Mouse (Mus musculus) spleen, adult 2 months (tissue): ENCODE results near the gene Psmc1. TPM values are rescaled to one million over a fixed set of nuclear protein-coding genes. Genes with fewer than 3 reads are reported as not detected.

ENCODE experiments used
- DNase-seq, 2 experiments: peaks; one replicate each; pipeline versions ENCODE4 v3.0.0 to v3.0.0-alpha.2; 2012 to 2021; ENCODE audit warnings: low spot score in 2 of 2, low read depth in 1 of 2
- H3K27ac ChIP-seq: fragments of 200-500 bp; 2 replicates; pipeline ENCODE4 v1.5.1; 2012; ENCODE audit warnings: low read length, inconsistent platforms; ENCODE audit not compliant: insufficient read depth
- H3K27me3 ChIP-seq: fragments of 200-500 bp; 2 replicates; pipeline ENCODE4 v1.6.1; 2012; ENCODE audit warnings: mild to moderate bottlenecking, moderate library complexity, low read length, inconsistent platforms; ENCODE audit not compliant: control insufficient read depth, insufficient read depth
- H3K36me3 ChIP-seq: fragments of 200-500 bp; 2 replicates; pipeline ENCODE4 v1.6.1; 2012; ENCODE audit warnings: mild to moderate bottlenecking, low read length, inconsistent platforms; ENCODE audit not compliant: control insufficient read depth, insufficient read depth
- H3K4me1 ChIP-seq: fragments of 200-500 bp; 2 replicates; pipeline ENCODE4 v1.6.1; 2011; ENCODE audit warnings: inconsistent platforms; ENCODE audit not compliant: control insufficient read depth, insufficient read depth, insufficient read length
- H3K4me3 ChIP-seq: fragments of 200-500 bp; 2 replicates; pipeline ENCODE4 v1.5.1; 2011; ENCODE audit warnings: mild to moderate bottlenecking, inconsistent platforms; ENCODE audit not compliant: insufficient read depth, insufficient read length; ENCODE audit errors: extremely low read depth
- CTCF ChIP-seq: fragments of 200-500 bp; IDR thresholded peaks from 2 replicates; pipeline ENCODE4 v1.5.1; 2011; ENCODE audit warnings: mild to moderate bottlenecking, inconsistent platforms; ENCODE audit not compliant: insufficient read depth, insufficient read length, insufficient replicate concordance; ENCODE audit errors: extremely low read depth
- POLR2A ChIP-seq: fragments of 200-500 bp; IDR thresholded peaks from 2 replicates; pipeline ENCODE4 v1.6.1; 2011; ENCODE audit warnings: low read depth, low read length, inconsistent platforms
- WGBS: fragments of 180-500 bp; shearing (Covaris S2); methylation state at CpG from one replicate; pipeline ENCODE4 v1.1.7; 2018; 5-methylcytosine and 5-hydroxymethylcytosine counted together
- polyA plus RNA-seq: library from polyadenylated mRNA; depleted of rRNA; stranded (reverse); fragments of >200 nt; gene quantifications from 2 replicates; pipeline ENCODE4 v1.2.3, GENCODE M21; 2012

Psmc1 gene
- polyA plus RNA-seq, 1 experiment: 17.7 TPM

DNA sequence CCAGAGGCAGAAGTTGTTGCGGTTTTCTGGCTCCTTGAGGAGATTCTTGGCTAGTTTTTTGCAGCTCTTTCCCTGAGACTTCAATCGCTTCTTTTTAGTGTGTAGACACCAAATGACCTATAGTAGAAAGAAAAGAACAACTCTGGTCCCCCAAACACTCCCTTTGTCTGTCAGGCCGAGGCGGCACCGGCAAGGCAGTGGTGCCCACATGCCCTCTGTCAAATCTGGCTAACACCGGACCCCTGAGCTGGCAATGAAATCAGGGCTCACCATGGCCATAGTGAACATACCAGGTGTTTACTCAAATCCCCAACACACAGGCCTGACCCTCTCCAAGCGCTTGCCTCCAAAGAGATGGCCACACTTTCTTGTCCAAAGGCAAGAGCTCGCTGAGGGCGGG lies 21.2 kb downstream of the Psmc1 start:
- H3K27ac ChIP-seq: no peak overlapping the region
- no peak for DNase-seq
- peaks cover 31% of the 10 kb centered on the region for H3K36me3 ChIP-seq
- 95% methylated on average over 9 of the region's 9 CpGs for WGBS
- H3K27me3 ChIP-seq: no peaks in the 10 kb centered on the region
- TF ChIP-seq POLR2A (no peak), CTCF (no peak)
- no peak overlapping the region for H3K4me3 ChIP-seq
- 0 out of 2 replicates have a peak, but pooled peaks cover 2% of the 10 kb centered on the region for H3K4me1 ChIP-seq

DNA sequence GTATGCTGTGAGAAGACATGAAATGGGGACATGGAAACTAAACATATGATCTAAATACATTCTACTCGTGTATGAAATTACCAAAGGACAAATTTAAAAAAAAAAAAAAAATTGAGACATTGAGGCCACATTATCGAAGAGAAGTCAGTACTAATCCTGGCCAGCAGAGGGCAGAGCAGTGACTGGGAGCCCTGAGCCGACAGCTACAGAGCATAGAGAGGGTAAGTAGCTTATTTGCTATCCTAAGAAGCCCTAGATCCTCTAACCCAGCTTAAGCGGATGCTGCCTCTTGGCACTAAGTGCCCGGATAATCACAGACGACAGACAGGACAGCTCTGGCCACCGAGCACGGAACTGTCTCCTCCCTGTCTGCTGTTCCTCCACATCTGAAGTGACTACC lies 21.7 kb downstream of the Psmc1 start:
- WGBS: 43% methylated on average over 8 of the region's 8 CpGs
- H3K4me3 ChIP-seq: no peak overlapping the region
- 0 out of 2 replicates have a peak, but pooled peaks cover 2% of the 10 kb centered on the region for H3K4me1 ChIP-seq
- peaks cover 33% of the 10 kb centered on the region for H3K36me3 ChIP-seq
- no peak overlapping the region for H3K27ac ChIP-seq
- DNase-seq: peak; percentile 49 to 60
- H3K27me3 ChIP-seq: no peaks in the 10 kb centered on the region
- TF ChIP-seq POLR2A: no peak
- TF ChIP-seq CTCF: peak; percentile 72; the same call in 1 of the 2 replicates

DNA sequence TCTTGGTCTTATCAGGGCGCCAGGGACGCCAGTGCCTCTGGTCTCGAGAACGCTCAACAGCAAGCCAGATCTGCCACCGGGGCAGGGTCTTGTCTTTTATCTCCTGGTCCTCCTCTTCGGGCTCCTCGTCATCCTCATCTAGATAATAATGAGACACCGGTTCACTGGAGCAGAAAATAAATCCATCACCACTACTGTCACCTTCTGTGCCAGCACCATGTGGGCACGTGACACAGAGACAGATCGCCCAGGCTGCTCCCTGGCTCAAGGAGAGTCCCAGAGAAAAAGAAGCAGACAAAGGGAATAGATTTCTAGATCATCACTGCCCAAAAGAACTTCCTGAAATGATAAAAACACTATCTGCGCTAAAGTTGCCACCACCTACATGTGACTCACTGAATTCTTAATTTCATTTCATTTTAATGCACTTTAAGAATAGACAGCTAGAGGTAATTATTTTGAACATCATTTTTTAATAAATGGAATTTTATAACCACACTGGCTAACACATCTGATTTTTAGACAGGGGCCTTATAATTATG lies 24.5 kb downstream of the Psmc1 start:
- Histone ChIP-seq H3K27me3 (no peaks in the 10 kb centered on the region), H3K27ac (no peak overlapping the region), H3K36me3 (peaks cover 43% of the 10 kb centered on the region), H3K4me1 (0 out of 2 replicates have a peak, but pooled peaks cover 2% of the 10 kb centered on the region), H3K4me3 (no peak overlapping the region)
- no peak for DNase-seq
- no peak for TF ChIP-seq POLR2A
- TF ChIP-seq CTCF: no peak
- whole genome bisulfite sequencing: 85% methylated on average over 11 of the region's 11 CpGs

DNA sequence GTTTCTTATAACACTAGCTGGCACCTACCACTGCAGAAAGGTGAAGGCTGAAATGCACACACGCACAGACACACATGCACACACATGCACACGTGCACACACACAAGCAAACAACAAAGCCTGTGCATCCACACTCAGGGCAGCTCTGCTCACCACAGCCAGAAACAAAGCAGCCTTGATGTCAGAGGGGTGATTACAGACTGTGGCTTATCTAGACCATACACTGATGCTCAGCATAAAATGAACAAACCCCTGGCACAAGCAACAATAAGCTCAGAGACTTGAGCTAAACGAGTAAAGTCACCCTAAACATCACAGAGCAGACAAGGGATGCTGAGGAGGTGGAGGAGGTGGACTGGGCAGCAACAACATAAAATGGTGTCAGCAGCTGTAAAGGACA lies 25.2 kb downstream of the Psmc1 start:
- Histone ChIP-seq H3K4me3 (no peak overlapping the region), H3K4me1 (0 out of 2 replicates have a peak, but pooled peaks cover 2% of the 10 kb centered on the region), H3K27me3 (no peaks in the 10 kb centered on the region), H3K27ac (no peak overlapping the region), H3K36me3 (peaks cover 47% of the 10 kb centered on the region)
- 90% methylated on average over 3 of the region's 3 CpGs for WGBS
- TF ChIP-seq POLR2A (no peak), CTCF (no peak)
- DNase-seq: no peak

DNA sequence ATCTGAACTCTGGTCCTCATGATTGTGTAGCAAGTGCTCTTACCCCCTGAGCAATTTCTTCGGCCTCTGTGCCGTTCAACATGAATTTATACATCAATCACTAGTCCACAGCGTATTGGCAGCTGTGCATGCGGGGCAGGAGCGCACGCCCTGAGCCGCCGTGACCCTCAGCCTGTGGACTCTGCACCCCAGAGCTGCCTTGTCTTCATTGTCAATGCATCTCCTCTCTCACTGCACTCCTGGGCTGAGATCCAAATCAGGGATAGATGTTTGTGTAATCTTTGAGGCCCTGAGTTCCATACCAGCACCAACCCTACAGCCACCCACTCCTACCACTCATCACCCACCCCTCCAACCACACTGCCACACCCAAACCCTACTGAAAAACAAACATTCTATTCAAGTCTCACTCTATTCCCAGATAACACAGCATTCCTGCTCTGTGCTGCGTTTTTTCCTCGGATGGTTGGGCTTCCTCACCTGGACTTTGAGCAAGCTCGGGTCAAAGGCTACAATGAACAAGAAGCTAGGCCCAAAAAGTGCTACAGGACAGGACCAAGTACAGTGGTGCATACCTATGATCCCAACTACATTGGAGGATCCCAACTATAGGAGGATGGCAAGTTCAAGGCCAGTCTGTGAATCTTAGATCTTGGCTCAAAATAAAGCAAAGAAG lies 33.0 kb downstream of the Psmc1 start:
- 96% methylated on average over 11 of the region's 11 CpGs for WGBS
- Histone ChIP-seq H3K27ac (no peak overlapping the region), H3K36me3 (peaks cover 41% of the 10 kb centered on the region), H3K4me3 (no peak overlapping the region), H3K27me3 (no peaks in the 10 kb centered on the region), H3K4me1 (no peaks in the 10 kb centered on the region)
- no peak for TF ChIP-seq CTCF
- TF ChIP-seq POLR2A: no peak
- no peak for DNase-seq

DNA sequence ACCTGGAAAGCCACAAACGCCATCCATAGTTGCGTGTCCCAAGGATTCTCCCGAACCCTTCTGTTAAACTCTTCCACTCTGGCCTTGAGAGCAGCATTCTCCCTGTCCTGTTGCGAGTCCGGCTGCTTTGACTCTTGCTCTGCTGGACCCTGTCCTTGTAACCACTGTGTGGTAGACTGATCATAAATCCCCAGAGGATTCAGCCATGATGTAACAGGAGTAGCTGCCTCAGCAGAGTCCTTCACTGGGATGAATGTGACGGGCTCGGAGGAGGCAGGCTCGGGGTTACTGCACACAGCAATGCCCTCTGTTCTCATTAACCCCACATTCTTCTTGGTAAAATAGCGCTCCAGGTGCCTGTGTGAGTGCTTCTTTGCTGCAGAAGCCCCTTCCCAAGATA lies 33.8 kb downstream of the Psmc1 start:
- TF ChIP-seq CTCF (no peak), POLR2A (no peak)
- no peak overlapping the region for H3K4me3 ChIP-seq
- no peaks in the 10 kb centered on the region for H3K27me3 ChIP-seq
- no peak for DNase-seq
- WGBS: 98% methylated on average over 9 of the region's 9 CpGs
- H3K4me1 ChIP-seq: no peaks in the 10 kb centered on the region
- H3K27ac ChIP-seq: no peak overlapping the region
- H3K36me3 ChIP-seq: peaks cover 36% of the 10 kb centered on the region

DNA sequence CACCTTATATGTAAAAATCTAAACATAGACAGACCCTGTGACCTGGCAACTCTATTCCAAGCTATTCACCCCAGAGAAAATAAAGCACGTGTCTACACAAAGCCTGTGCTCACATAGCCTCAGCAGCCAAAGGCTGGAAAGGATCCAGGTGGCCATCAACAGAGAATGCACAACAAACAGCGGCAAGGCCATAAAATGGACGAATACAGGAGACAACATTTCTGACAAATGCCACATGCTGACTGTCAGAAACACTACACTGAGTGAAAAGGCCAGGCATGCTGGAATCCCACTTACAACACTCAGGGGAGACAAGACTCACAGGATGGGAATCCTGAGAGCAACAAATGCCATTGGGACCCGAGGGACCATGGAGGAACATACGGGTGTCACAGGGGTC lies 34.3 kb downstream of the Psmc1 start:
- Histone ChIP-seq H3K27me3 (no peaks in the 10 kb centered on the region), H3K4me3 (no peak overlapping the region), H3K4me1 (no peaks in the 10 kb centered on the region), H3K27ac (no peak overlapping the region), H3K36me3 (peaks cover 37% of the 10 kb centered on the region)
- TF ChIP-seq CTCF (no peak), POLR2A (no peak)
- 91% methylated on average over 5 of the region's 5 CpGs for WGBS
- DNase-seq: no peak
